Mouse (Mus musculus) ES-E14 (cell line): ENCODE measurements around the gene Atxn1. TPM values are rescaled to one million over a fixed set of nuclear protein-coding genes. Genes with fewer than 3 reads are reported as not detected.

Source experiments
- DNase-seq: peaks from one replicate; pipeline ENCODE4 v3.0.0-alpha.2; 2013; ENCODE audit warnings: low read depth, low spot score
- H3K27ac ChIP-seq: 2 replicates; pipeline ENCODE4 v1.5.1; 2012; ENCODE audit warnings: low read depth, mild to moderate bottlenecking, low read length, moderate library complexity, mixed read lengths; ENCODE audit not compliant: poor library complexity, insufficient read depth, severe bottlenecking
- H3K36me3 ChIP-seq: 2 replicates; pipeline ENCODE4 v1.6.1; 2012; ENCODE audit warnings: mild to moderate bottlenecking, low read length, moderate library complexity, mixed read lengths; ENCODE audit not compliant: control insufficient read depth, poor library complexity, insufficient read depth, severe bottlenecking
- H3K4me1 ChIP-seq, 2 experiments: fragments of 150-350 bp in 1 of 2; sonication (generic) in 1 of 2; 2 replicates each; pipeline ENCODE4 v1.6.1; 2012; ENCODE audit warnings: low read length in 2 of 2, mild to moderate bottlenecking in 1 of 2, mixed read lengths in 1 of 2; ENCODE audit not compliant: control insufficient read depth in 2 of 2, insufficient read depth in 2 of 2, poor library complexity in 1 of 2
- H3K4me3 ChIP-seq, 2 experiments: fragments of 150-350 bp in 1 of 2; sonication (generic) in 1 of 2; 2 replicates each; pipeline ENCODE4 v1.5.1; 2012; ENCODE audit warnings: low read length in 2 of 2, low read depth in 1 of 2, mild to moderate bottlenecking in 1 of 2, mixed read lengths in 1 of 2; ENCODE audit not compliant: insufficient read depth in 1 of 2, poor library complexity in 1 of 2, severe bottlenecking in 1 of 2
- H3K9ac ChIP-seq: 2 replicates; pipeline ENCODE4 v1.6.1; 2012; ENCODE audit warnings: low read depth, mild to moderate bottlenecking, low read length, mixed read lengths; ENCODE audit not compliant: poor library complexity, insufficient read depth, severe bottlenecking
- H3K9me3 ChIP-seq: fragments of 150-350 bp; sonication (generic); 2 replicates; pipeline ENCODE4 v1.6.1; 2012; ENCODE audit warnings: low read depth, mild to moderate bottlenecking, low read length; ENCODE audit not compliant: control insufficient read depth, insufficient read depth
- CHD2 ChIP-seq: IDR thresholded peaks from 2 replicates; pipeline ENCODE4 v1.6.1; 2014; ENCODE audit warnings: mild to moderate bottlenecking, low read depth, low read length, inconsistent platforms
- HCFC1 ChIP-seq: IDR thresholded peaks from 2 replicates; pipeline ENCODE4 v1.6.1; 2012; ENCODE audit warnings: low read length, inconsistent platforms, borderline replicate concordance; ENCODE audit not compliant: insufficient read depth
- MAFK ChIP-seq: IDR thresholded peaks from 2 replicates; pipeline ENCODE4 v1.6.1; 2014; ENCODE audit warnings: mild to moderate bottlenecking, low read depth, low read length, inconsistent platforms; ENCODE audit not compliant: insufficient read depth
- ZC3H11A ChIP-seq: IDR thresholded peaks from 2 replicates; pipeline ENCODE4 v1.6.1; 2012; ENCODE audit warnings: low read depth, mild to moderate bottlenecking, inconsistent platforms, low read length, borderline replicate concordance
- ZNF384 ChIP-seq: IDR thresholded peaks from 2 replicates; pipeline ENCODE4 v1.6.1; 2012; ENCODE audit warnings: low read depth, low read length, inconsistent platforms
- in situ Hi-C, 2 experiments: fragments of 600-800 bp; cut with MboI; formaldehyde crosslinking; loops; one replicate each; pipeline ENCODE4 v1.15.1; 2025; ENCODE audit warnings: low sequenced_read_pairs in 2 of 2, inconsistent platforms in 1 of 2; ENCODE audit not compliant: unreplicated experiment in 2 of 2
- total RNA-seq: library from RNA; depleted of rRNA; stranded (reverse); fragments of 300-350 nt; gene quantifications from 2 replicates; pipeline ENCODE4 v1.2.3, GENCODE M21; 2012

The Atxn1 gene
- total RNA-seq, 1 experiment, result 7.8 TPM

GRCm38 (mm10) chr13:45906438-45907166, 58.2 kb downstream of the Atxn1 start:
- Histone ChIP-seq H3K9ac (no peak overlapping the region), H3K4me1 (no peaks in the 10 kb centered on the region), H3K9me3 (no peaks in the 10 kb centered on the region), H3K27ac (no peak overlapping the region), H3K4me3 (no peak overlapping the region), H3K36me3 (no peaks in the 10 kb centered on the region)
- in situ Hi-C loops, result no loop called here
- no peak for DNase-seq
- TF ChIP-seq HCFC1 (no peak), MAFK (no peak), ZNF384 (no peak), ZC3H11A (no peak), CHD2 (no peak)

- no peak for DNase-seq
- no peak overlapping the region for H3K27ac ChIP-seq
- in situ Hi-C loops, result no loop called here
Observed at GRCm38 (mm10) chr13:45904955-45905354, 59.9 kb downstream of the Atxn1 start.

GRCm38 (mm10) chr13:45904456-45904855, 60.4 kb downstream of the Atxn1 start:
- no peaks in the 10 kb centered on the region for H3K9me3 ChIP-seq
- TF ChIP-seq MAFK, result no peak
- no peak for DNase-seq
- in situ Hi-C loops, result no loop called here
- H3K36me3 ChIP-seq, result no peaks in the 10 kb centered on the region
- H3K4me3 ChIP-seq, result no peak overlapping the region
- no peak overlapping the region for H3K27ac ChIP-seq
- no peak overlapping the region for H3K9ac ChIP-seq
- H3K4me1 ChIP-seq, result no peaks in the 10 kb centered on the region

More at GRCm38 (mm10) chr13:45904955-45905354, 59.9 kb downstream of the Atxn1 start:
- TF ChIP-seq ZC3H11A (no peak), CHD2 (no peak), MAFK (no peak), HCFC1 (no peak), ZNF384 (no peak)
- H3K9me3 ChIP-seq, result no peaks in the 10 kb centered on the region
- H3K9ac ChIP-seq, result no peak overlapping the region
- H3K4me3 ChIP-seq, result no peak overlapping the region
- H3K4me1 ChIP-seq, result no peaks in the 10 kb centered on the region
- no peaks in the 10 kb centered on the region for H3K36me3 ChIP-seq

- Histone ChIP-seq H3K9ac (no peak overlapping the region), H3K4me1 (no peaks in the 10 kb centered on the region), H3K4me3 (no peak overlapping the region), H3K27ac (no peak overlapping the region), H3K9me3 (no peaks in the 10 kb centered on the region), H3K36me3 (no peaks in the 10 kb centered on the region)
- TF ChIP-seq HCFC1, result no peak
- TF ChIP-seq ZC3H11A, result no peak
- DNase-seq, result no peak
- in situ Hi-C loops, result no loop called here
Observed at GRCm38 (mm10) chr13:45903519-45904274, 61.1 kb downstream of the Atxn1 start.

- DNase-seq, result no peak
- H3K9me3 ChIP-seq, result no peaks in the 10 kb centered on the region
- no peak for TF ChIP-seq MAFK
- no peak for TF ChIP-seq ZNF384
- no peak for TF ChIP-seq HCFC1
- no peak for TF ChIP-seq CHD2
- TF ChIP-seq ZC3H11A, result no peak
- H3K36me3 ChIP-seq, result no peaks in the 10 kb centered on the region
- in situ Hi-C loops, result no loop called here
- no peak overlapping the region for H3K27ac ChIP-seq
- no peaks in the 10 kb centered on the region for H3K4me1 ChIP-seq
- H3K4me3 ChIP-seq, result no peak overlapping the region
- no peak overlapping the region for H3K9ac ChIP-seq
Observed at GRCm38 (mm10) chr13:45902457-45902856, 62.4 kb downstream of the Atxn1 start.
